Mouse (Mus musculus): ENCODE results near the gene Cltrn. TPM values are rescaled to one million over a fixed set of nuclear protein-coding genes. Genes with fewer than 3 reads are reported as not detected.

Gene Cltrn
- polyA plus RNA-seq, 1 experiment from 2014 or later = not detected

DNA sequence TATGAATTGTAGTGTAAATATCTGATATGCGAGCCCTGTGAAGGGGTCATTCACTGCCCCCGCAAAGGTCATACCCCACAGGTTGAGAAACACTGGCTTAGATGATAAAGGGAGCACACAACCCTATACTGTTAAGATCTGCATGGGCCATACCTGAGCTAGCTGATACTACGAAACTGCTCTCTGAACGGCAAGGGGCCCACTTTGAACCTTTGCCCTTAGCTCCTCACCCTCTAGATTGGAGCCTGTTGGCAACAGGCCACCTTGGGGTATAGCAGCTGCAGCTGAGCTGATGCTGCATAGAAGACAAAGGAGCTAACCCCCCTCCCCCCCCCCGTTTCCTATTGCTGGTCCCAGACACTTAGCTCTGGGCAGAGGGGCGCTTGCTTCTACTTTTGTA, 14.0 kb downstream of the Cltrn start:
- WGBS = 67% methylated on average over 6 of the region's 6 CpGs

DNA sequence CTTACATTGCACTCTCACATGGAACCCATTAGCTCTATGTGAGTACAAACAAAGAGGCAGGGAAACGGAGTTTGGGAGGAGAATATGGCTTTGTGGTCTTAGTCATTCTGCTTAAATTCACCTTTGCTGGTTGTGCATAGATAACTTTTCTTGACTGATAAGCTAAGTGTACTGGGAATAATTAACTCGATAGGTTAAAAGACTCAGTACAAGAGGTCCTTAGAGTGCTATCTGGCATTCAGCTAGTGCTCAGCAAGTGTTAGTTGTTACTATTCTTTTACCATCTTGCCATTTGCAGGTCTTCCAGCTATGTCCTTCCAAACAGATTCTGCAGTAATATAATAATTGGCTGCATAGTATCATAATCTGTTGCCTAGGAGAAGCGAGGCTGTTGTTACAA, 22.5 kb downstream of the Cltrn start:
- no peak for ATAC-seq (ENCODE audit: low FRiP score, low TSS enrichment)
- H3K9ac ChIP-seq (replicated peaks; ENCODE audit: low read length) = no peak overlapping the region
- H3K4me2 ChIP-seq (ENCODE audit: low read length) = no peak overlapping the region
- no peaks in the 10 kb centered on the region for H3K27me3 ChIP-seq (ENCODE audit: control insufficient read depth, insufficient read depth, low read length)
- H3K36me3 ChIP-seq (ENCODE audit: control insufficient read depth, insufficient read depth, low read length) = no peaks in the 10 kb centered on the region
- no peak overlapping the region for H3K27ac ChIP-seq (replicated peaks; ENCODE audit: low read depth, low read length)
- no peak overlapping the region for H3K4me3 ChIP-seq (replicated peaks; ENCODE audit: low read depth, low read length)
- WGBS = 78% methylated on average over 3 of the region's 3 CpGs
- DNase-seq = no peak
- H3K4me1 ChIP-seq (ENCODE audit: control insufficient read depth, insufficient read depth, low read length) = no peaks in the 10 kb centered on the region
- H3K9me3 ChIP-seq (ENCODE audit: control insufficient read depth, low read length) = no peaks in the 10 kb centered on the region

More for the DNA sequence above, 14.0 kb downstream of the Cltrn start:
- H3K4me2 ChIP-seq (ENCODE audit: low read length) = no peak overlapping the region
- no peak overlapping the region for H3K27ac ChIP-seq (replicated peaks; ENCODE audit: low read depth, low read length)
- no peak overlapping the region for H3K9ac ChIP-seq (replicated peaks; ENCODE audit: low read length)
- ATAC-seq (ENCODE audit: low FRiP score, low TSS enrichment) = no peak
- peak; percentile 3 for DNase-seq
- no peaks in the 10 kb centered on the region for H3K4me1 ChIP-seq (ENCODE audit: control insufficient read depth, insufficient read depth, low read length)
- H3K4me3 ChIP-seq (replicated peaks; ENCODE audit: low read depth, low read length) = no peak overlapping the region
- H3K27me3 ChIP-seq (ENCODE audit: control insufficient read depth, insufficient read depth, low read length) = no peaks in the 10 kb centered on the region
- no peaks in the 10 kb centered on the region for H3K9me3 ChIP-seq (ENCODE audit: control insufficient read depth, low read length)
- H3K36me3 ChIP-seq (ENCODE audit: control insufficient read depth, insufficient read depth, low read length) = no peaks in the 10 kb centered on the region

GRCm38 (mm10) chrX:164113744-164114143, 25.1 kb downstream of the Cltrn start:
- ATAC-seq (ENCODE audit: low FRiP score, low TSS enrichment) (no peak), DNase-seq (no peak)
- H3K4me3 ChIP-seq (replicated peaks; ENCODE audit: low read depth, low read length) = no peak overlapping the region
- no peak overlapping the region for H3K27ac ChIP-seq (replicated peaks; ENCODE audit: low read depth, low read length)
- no peaks in the 10 kb centered on the region for H3K4me1 ChIP-seq (ENCODE audit: control insufficient read depth, insufficient read depth, low read length)
- H3K36me3 ChIP-seq (ENCODE audit: control insufficient read depth, insufficient read depth, low read length) = no peaks in the 10 kb centered on the region
- no peak overlapping the region for H3K4me2 ChIP-seq (ENCODE audit: low read length)
- no peaks in the 10 kb centered on the region for H3K27me3 ChIP-seq (ENCODE audit: control insufficient read depth, insufficient read depth, low read length)
- no peaks in the 10 kb centered on the region for H3K9me3 ChIP-seq (ENCODE audit: control insufficient read depth, low read length)
- 92% methylated on average over 6 of the region's 6 CpGs for WGBS
- no peak overlapping the region for H3K9ac ChIP-seq (replicated peaks; ENCODE audit: low read length)

GRCm38 (mm10) chrX:164123942-164124341, 35.3 kb downstream of the Cltrn start:
- Histone ChIP-seq H3K4me2 (ENCODE audit: low read length) (no peak overlapping the region), H3K4me1 (ENCODE audit: control insufficient read depth, insufficient read depth, low read length) (no peaks in the 10 kb centered on the region), H3K36me3 (ENCODE audit: control insufficient read depth, insufficient read depth, low read length) (no peaks in the 10 kb centered on the region), H3K9me3 (ENCODE audit: control insufficient read depth, low read length) (no peaks in the 10 kb centered on the region), H3K9ac (replicated peaks; ENCODE audit: low read length) (no peak overlapping the region), H3K27ac (replicated peaks; ENCODE audit: low read depth, low read length) (no peak overlapping the region), H3K4me3 (replicated peaks; ENCODE audit: low read depth, low read length) (no peak overlapping the region), H3K27me3 (ENCODE audit: control insufficient read depth, insufficient read depth, low read length) (no peaks in the 10 kb centered on the region)
- ATAC-seq (ENCODE audit: low FRiP score, low TSS enrichment) = no peak
- DNase-seq = no peak
- WGBS = 90% methylated on average over 3 of the region's 3 CpGs

DNA sequence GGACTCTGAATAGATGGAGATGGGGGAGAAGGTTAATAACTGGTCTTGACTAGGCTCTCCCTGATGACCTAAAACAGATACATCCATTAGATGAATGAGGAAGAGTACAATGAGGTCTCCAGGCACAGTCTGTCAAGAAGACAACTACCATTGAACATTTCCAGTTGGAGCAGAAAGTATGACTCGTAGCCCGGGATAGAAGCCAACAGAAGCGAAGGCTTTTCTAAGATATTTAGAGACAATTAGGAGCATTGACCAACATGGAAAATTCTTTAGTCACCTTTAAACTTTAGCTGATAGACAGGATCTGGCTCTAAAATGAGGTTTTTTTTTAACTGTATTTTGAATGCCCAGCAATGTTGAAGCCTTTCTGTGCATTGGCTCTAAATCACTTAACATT, 44.9 kb downstream of the Cltrn start:
- Histone ChIP-seq H3K4me1 (ENCODE audit: control insufficient read depth, insufficient read depth, low read length) (no peaks in the 10 kb centered on the region), H3K9me3 (ENCODE audit: control insufficient read depth, low read length) (no peaks in the 10 kb centered on the region), H3K9ac (replicated peaks; ENCODE audit: low read length) (no peak overlapping the region), H3K4me3 (replicated peaks; ENCODE audit: low read depth, low read length) (no peak overlapping the region), H3K27ac (replicated peaks; ENCODE audit: low read depth, low read length) (no peak overlapping the region), H3K36me3 (ENCODE audit: control insufficient read depth, insufficient read depth, low read length) (no peaks in the 10 kb centered on the region), H3K27me3 (ENCODE audit: control insufficient read depth, insufficient read depth, low read length) (no peaks in the 10 kb centered on the region), H3K4me2 (ENCODE audit: low read length) (no peak overlapping the region)
- DNase-seq (no peak), ATAC-seq (ENCODE audit: low FRiP score, low TSS enrichment) (no peak)
- 95% methylated on average over 3 of the region's 3 CpGs for WGBS

DNA sequence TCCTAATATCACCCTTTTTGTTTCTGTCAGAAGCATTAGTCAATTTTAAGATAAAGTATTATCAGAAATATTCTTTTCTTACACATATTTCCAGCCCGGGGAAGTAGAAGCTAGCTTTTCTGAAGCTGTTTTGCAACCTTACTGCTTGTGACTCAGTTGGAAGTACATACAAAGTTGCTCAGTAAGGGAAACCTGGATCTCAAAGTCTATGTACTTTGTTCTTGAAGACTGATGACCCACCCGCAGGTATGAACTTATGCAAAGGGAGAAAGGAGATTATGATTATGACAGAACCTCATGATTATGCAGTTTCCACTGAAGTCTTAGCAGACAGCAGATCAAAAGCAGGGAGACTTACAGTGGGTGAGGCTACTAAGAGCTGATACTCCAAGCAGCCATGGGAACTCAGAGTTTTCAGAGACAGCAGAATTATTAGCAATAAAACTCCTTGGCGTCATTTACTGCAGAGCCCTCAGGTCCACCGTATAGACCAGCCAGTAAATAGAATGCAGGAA, 46.7 kb downstream of the Cltrn start:
- Histone ChIP-seq H3K27ac (replicated peaks; ENCODE audit: low read depth, low read length) (no peak overlapping the region), H3K4me3 (replicated peaks; ENCODE audit: low read depth, low read length) (no peak overlapping the region), H3K9me3 (ENCODE audit: control insufficient read depth, low read length) (no peaks in the 10 kb centered on the region), H3K4me1 (ENCODE audit: control insufficient read depth, insufficient read depth, low read length) (no peaks in the 10 kb centered on the region), H3K27me3 (ENCODE audit: control insufficient read depth, insufficient read depth, low read length) (no peaks in the 10 kb centered on the region), H3K9ac (replicated peaks; ENCODE audit: low read length) (no peak overlapping the region), H3K4me2 (ENCODE audit: low read length) (no peak overlapping the region), H3K36me3 (ENCODE audit: control insufficient read depth, insufficient read depth, low read length) (no peaks in the 10 kb centered on the region)
- ATAC-seq (ENCODE audit: low FRiP score, low TSS enrichment) = no peak
- WGBS = 88% methylated on average over 4 of the region's 4 CpGs
- no peak for DNase-seq

DNA sequence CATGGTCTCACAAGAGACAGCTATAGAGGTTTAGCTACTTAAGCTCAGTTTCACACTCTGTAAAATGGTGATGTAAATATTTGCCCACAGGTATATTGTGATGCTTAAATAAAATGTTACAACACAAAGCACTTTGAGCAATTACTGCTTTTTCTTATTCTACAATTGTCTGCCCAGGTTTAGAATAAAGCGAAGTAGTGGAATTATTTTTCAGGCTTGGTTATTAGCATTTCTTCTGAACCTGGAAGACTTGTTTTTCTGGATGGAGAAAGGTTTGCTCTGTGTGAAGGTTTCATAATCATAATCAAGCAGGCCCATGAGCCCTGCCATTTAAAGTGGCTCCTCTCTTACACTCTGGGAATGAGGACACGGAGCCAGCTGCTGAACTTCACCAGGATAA, 50.4 kb downstream of the Cltrn start, which contains the start of gene Ace2:
Ace2 (plus strand) TSS at position 301 of the 400 bp plus-strand sequence.
- Histone ChIP-seq H3K27me3 (ENCODE audit: control insufficient read depth, insufficient read depth, low read length) (no peaks in the 10 kb centered on the region), H3K4me1 (ENCODE audit: control insufficient read depth, insufficient read depth, low read length) (no peaks in the 10 kb centered on the region), H3K9ac (replicated peaks; ENCODE audit: low read length) (no peak within 1 kb of the TSS), H3K27ac (replicated peaks; ENCODE audit: low read depth, low read length) (no peak within 1 kb of the TSS), H3K9me3 (ENCODE audit: control insufficient read depth, low read length) (no peaks in the 10 kb centered on the region), H3K4me3 (replicated peaks; ENCODE audit: low read depth, low read length) (no peak within 1 kb of the TSS), H3K4me2 (ENCODE audit: low read length) (no peak within 1 kb of the TSS), H3K36me3 (ENCODE audit: control insufficient read depth, insufficient read depth, low read length) (no peaks in the 10 kb centered on the region)
- ATAC-seq (ENCODE audit: low FRiP score, low TSS enrichment) = no peak
- no peak for DNase-seq
- 92% methylated on average over 2 of the region's 2 CpGs for WGBS

- Histone ChIP-seq H3K36me3 (ENCODE audit: control insufficient read depth, insufficient read depth, low read length) (no peaks in the 10 kb centered on the region), H3K4me1 (ENCODE audit: control insufficient read depth, insufficient read depth, low read length) (no peaks in the 10 kb centered on the region), H3K4me3 (replicated peaks; ENCODE audit: low read depth, low read length) (no peak overlapping the region), H3K27ac (replicated peaks; ENCODE audit: low read depth, low read length) (no peak overlapping the region), H3K9me3 (ENCODE audit: control insufficient read depth, low read length) (no peaks in the 10 kb centered on the region), H3K27me3 (ENCODE audit: control insufficient read depth, insufficient read depth, low read length) (no peaks in the 10 kb centered on the region), H3K4me2 (ENCODE audit: low read length) (no peak overlapping the region), H3K9ac (replicated peaks; ENCODE audit: low read length) (no peak overlapping the region)
- DNase-seq (no peak), ATAC-seq (ENCODE audit: low FRiP score, low TSS enrichment) (no peak)
- WGBS = 93% methylated on average over 6 of the region's 6 CpGs
These were observed 57.0 kb downstream of the Cltrn start for GRCm38 (mm10) chrX:164145463-164146250.

- no peak overlapping the region for H3K27ac ChIP-seq (replicated peaks; ENCODE audit: low read depth, low read length)
- ATAC-seq (ENCODE audit: low FRiP score, low TSS enrichment) = no peak
- no peak overlapping the region for H3K4me3 ChIP-seq (replicated peaks; ENCODE audit: low read depth, low read length)
- H3K9me3 ChIP-seq (ENCODE audit: control insufficient read depth, low read length) = no peaks in the 10 kb centered on the region
- WGBS = 73% methylated on average over 2 of the region's 2 CpGs
- H3K9ac ChIP-seq (replicated peaks; ENCODE audit: low read length) = no peak overlapping the region
- H3K4me2 ChIP-seq (ENCODE audit: low read length) = no peak overlapping the region
- no peak for DNase-seq
- H3K36me3 ChIP-seq (ENCODE audit: control insufficient read depth, insufficient read depth, low read length) = no peaks in the 10 kb centered on the region
- H3K27me3 ChIP-seq (ENCODE audit: control insufficient read depth, insufficient read depth, low read length) = no peaks in the 10 kb centered on the region
- H3K4me1 ChIP-seq (ENCODE audit: control insufficient read depth, insufficient read depth, low read length) = no peaks in the 10 kb centered on the region
These were observed 64.1 kb downstream of the Cltrn start for GRCm38 (mm10) chrX:164152703-164153102.
